Mouse (Mus musculus): Measurements from ENCODE around the gene Alpk1. TPM values are rescaled to one million over a fixed set of nuclear protein-coding genes. Genes with fewer than 3 reads are reported as not detected.

The Alpk1 gene
- polyA plus RNA-seq, 1 experiment: 1.8 TPM

DNA sequence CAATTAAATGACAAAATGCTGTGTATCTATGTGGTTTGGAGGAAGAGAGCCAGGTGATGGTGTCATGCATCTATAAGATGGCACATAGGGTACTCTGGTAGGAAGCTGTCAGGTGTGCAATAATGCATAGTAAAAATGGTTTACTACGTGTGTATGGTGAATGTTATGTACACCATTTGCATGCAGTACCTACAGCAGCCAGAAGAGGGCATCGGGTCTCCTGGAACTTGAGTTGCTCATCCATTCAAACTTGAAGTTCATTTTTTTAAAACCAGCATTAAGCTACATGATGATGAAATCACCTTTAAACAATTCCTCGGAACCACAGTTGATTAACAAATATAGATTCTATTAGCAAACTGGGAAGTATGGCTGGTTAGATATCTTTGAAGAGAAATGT is 38.9 kb downstream of the Alpk1 start:
- Histone ChIP-seq H3K4me1 (replicated peaks; ENCODE audit: control insufficient read depth, insufficient read depth, low read length) (no peaks in the 10 kb centered on the region), H3K4me3 (ENCODE audit: control insufficient read depth, insufficient read depth, low read length) (no peak overlapping the region), H3K27ac (ENCODE audit: control insufficient read depth, insufficient read depth, low read length) (no peak overlapping the region), H3K36me3 (ENCODE audit: control insufficient read depth, insufficient read depth, low read length) (no peaks in the 10 kb centered on the region), H3K27me3 (ENCODE audit: control insufficient read depth, insufficient read depth, low read length) (no peaks in the 10 kb centered on the region)
- TF ChIP-seq POLR2A (IDR thresholded peaks at IDR 0.05; ENCODE audit: control insufficient read depth, extremely low read depth, insufficient read depth, low read length, poor library complexity) (no peak), CTCF (IDR thresholded peaks at IDR 0.05; ENCODE audit: borderline replicate concordance, control insufficient read depth, extremely low read depth, insufficient read depth, low read length, poor library complexity) (no peak)
- 97% methylated on average over 3 of the region's 3 CpGs for WGBS
- no peak for DNase-seq

DNA sequence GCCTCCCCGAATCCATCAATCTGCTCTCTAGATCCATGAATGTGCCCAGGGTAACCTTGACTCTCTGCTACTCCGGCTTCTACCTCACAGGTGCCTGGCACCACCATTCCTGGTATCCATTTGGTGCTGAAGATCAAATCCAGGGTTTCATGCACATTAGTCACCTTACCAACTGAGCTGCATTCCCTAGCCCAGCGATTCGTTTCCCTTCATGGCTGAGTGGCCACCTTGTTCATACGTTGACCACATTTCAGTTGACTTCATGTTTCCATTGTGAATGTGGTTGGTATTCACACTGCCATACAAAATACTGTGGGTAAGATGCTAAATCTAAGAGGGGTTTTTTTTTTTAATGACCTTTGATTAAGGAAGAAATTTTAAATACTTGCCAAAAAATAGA is 42.5 kb downstream of the Alpk1 start:
- TF ChIP-seq CTCF (IDR thresholded peaks at IDR 0.05; ENCODE audit: borderline replicate concordance, control insufficient read depth, extremely low read depth, insufficient read depth, low read length, poor library complexity) (no peak), POLR2A (IDR thresholded peaks at IDR 0.05; ENCODE audit: control insufficient read depth, extremely low read depth, insufficient read depth, low read length, poor library complexity) (no peak)
- H3K27me3 ChIP-seq (ENCODE audit: control insufficient read depth, insufficient read depth, low read length): no peaks in the 10 kb centered on the region
- H3K27ac ChIP-seq (ENCODE audit: control insufficient read depth, insufficient read depth, low read length): no peak overlapping the region
- no peak overlapping the region for H3K4me3 ChIP-seq (ENCODE audit: control insufficient read depth, insufficient read depth, low read length)
- WGBS: 97% methylated on average over 5 of the region's 5 CpGs
- no peaks in the 10 kb centered on the region for H3K4me1 ChIP-seq (replicated peaks; ENCODE audit: control insufficient read depth, insufficient read depth, low read length)
- no peaks in the 10 kb centered on the region for H3K36me3 ChIP-seq (ENCODE audit: control insufficient read depth, insufficient read depth, low read length)
- DNase-seq: no peak

GRCm38 (mm10) chr3:127735395-127735794 is 44.9 kb downstream of the Alpk1 start:
- H3K36me3 ChIP-seq (ENCODE audit: control insufficient read depth, insufficient read depth, low read length): no peaks in the 10 kb centered on the region
- TF ChIP-seq POLR2A (IDR thresholded peaks at IDR 0.05; ENCODE audit: control insufficient read depth, extremely low read depth, insufficient read depth, low read length, poor library complexity) (no peak), CTCF (IDR thresholded peaks at IDR 0.05; ENCODE audit: borderline replicate concordance, control insufficient read depth, extremely low read depth, insufficient read depth, low read length, poor library complexity) (no peak)
- WGBS: 89% methylated on average over 3 of the region's 3 CpGs
- H3K27ac ChIP-seq (ENCODE audit: control insufficient read depth, insufficient read depth, low read length): no peak overlapping the region
- H3K4me3 ChIP-seq (ENCODE audit: control insufficient read depth, insufficient read depth, low read length): no peak overlapping the region
- H3K4me1 ChIP-seq (replicated peaks; ENCODE audit: control insufficient read depth, insufficient read depth, low read length): no peaks in the 10 kb centered on the region
- DNase-seq: no peak
- H3K27me3 ChIP-seq (ENCODE audit: control insufficient read depth, insufficient read depth, low read length): no peaks in the 10 kb centered on the region

DNA sequence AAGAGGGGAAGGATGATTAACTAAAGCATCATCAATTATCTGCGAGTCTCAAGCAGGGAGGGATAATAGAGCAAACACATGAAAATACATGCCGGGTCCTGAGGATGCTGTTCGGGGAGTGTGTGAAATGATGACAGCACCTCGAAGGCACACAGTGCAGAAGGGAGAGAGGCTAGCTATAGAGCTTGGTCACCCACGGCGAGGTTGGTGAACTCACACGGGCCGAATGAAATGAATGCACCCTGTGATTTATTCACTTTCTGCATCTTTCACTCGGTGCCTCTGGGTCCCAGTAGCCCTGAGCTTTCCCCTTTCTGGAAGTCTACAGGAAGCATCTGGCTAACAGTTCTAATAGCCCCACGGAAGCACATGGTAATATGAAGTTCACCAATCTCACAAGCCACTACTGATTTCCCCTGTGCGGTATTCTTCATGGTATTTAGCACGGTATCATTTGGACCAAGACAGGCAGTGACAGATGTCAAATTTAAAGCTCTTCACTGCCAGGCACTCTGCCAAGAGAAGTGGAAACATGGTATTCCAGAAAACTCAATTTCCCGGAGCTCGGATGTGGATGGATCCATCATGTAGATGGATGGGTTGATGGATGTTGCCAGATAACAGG is 50.7 kb downstream of the Alpk1 start:
- no peak for TF ChIP-seq POLR2A (IDR thresholded peaks at IDR 0.05; ENCODE audit: control insufficient read depth, extremely low read depth, insufficient read depth, low read length, poor library complexity)
- no peak for TF ChIP-seq CTCF (IDR thresholded peaks at IDR 0.05; ENCODE audit: borderline replicate concordance, control insufficient read depth, extremely low read depth, insufficient read depth, low read length, poor library complexity)
- Histone ChIP-seq H3K4me3 (ENCODE audit: control insufficient read depth, insufficient read depth, low read length) (no peak overlapping the region), H3K27me3 (ENCODE audit: control insufficient read depth, insufficient read depth, low read length) (no peaks in the 10 kb centered on the region), H3K4me1 (replicated peaks; ENCODE audit: control insufficient read depth, insufficient read depth, low read length) (no peaks in the 10 kb centered on the region), H3K27ac (ENCODE audit: control insufficient read depth, insufficient read depth, low read length) (no peak overlapping the region), H3K36me3 (ENCODE audit: control insufficient read depth, insufficient read depth, low read length) (no peaks in the 10 kb centered on the region)
- no peak for DNase-seq
- 91% methylated on average over 14 of the region's 14 CpGs for WGBS

GRCm38 (mm10) chr3:127728851-127729512 is 51.3 kb downstream of the Alpk1 start:
- no peak overlapping the region for H3K27ac ChIP-seq (ENCODE audit: control insufficient read depth, insufficient read depth, low read length)
- no peaks in the 10 kb centered on the region for H3K4me1 ChIP-seq (replicated peaks; ENCODE audit: control insufficient read depth, insufficient read depth, low read length)
- 98% methylated on average over 17 of the region's 17 CpGs for WGBS
- H3K27me3 ChIP-seq (ENCODE audit: control insufficient read depth, insufficient read depth, low read length): no peaks in the 10 kb centered on the region
- no peak for DNase-seq
- TF ChIP-seq POLR2A (IDR thresholded peaks at IDR 0.05; ENCODE audit: control insufficient read depth, extremely low read depth, insufficient read depth, low read length, poor library complexity): no peak
- TF ChIP-seq CTCF (IDR thresholded peaks at IDR 0.05; ENCODE audit: borderline replicate concordance, control insufficient read depth, extremely low read depth, insufficient read depth, low read length, poor library complexity): no peak
- no peak overlapping the region for H3K4me3 ChIP-seq (ENCODE audit: control insufficient read depth, insufficient read depth, low read length)
- H3K36me3 ChIP-seq (ENCODE audit: control insufficient read depth, insufficient read depth, low read length): no peaks in the 10 kb centered on the region

GRCm38 (mm10) chr3:127728046-127728445 is 52.3 kb downstream of the Alpk1 start:
- WGBS: 95% methylated on average over 9 of the region's 9 CpGs
- H3K4me3 ChIP-seq (ENCODE audit: control insufficient read depth, insufficient read depth, low read length): no peak overlapping the region
- H3K27me3 ChIP-seq (ENCODE audit: control insufficient read depth, insufficient read depth, low read length): no peaks in the 10 kb centered on the region
- no peak overlapping the region for H3K27ac ChIP-seq (ENCODE audit: control insufficient read depth, insufficient read depth, low read length)
- H3K4me1 ChIP-seq (replicated peaks; ENCODE audit: control insufficient read depth, insufficient read depth, low read length): no peaks in the 10 kb centered on the region
- DNase-seq: no peak
- TF ChIP-seq POLR2A (IDR thresholded peaks at IDR 0.05; ENCODE audit: control insufficient read depth, extremely low read depth, insufficient read depth, low read length, poor library complexity) (no peak), CTCF (IDR thresholded peaks at IDR 0.05; ENCODE audit: borderline replicate concordance, control insufficient read depth, extremely low read depth, insufficient read depth, low read length, poor library complexity) (no peak)
- H3K36me3 ChIP-seq (ENCODE audit: control insufficient read depth, insufficient read depth, low read length): no peaks in the 10 kb centered on the region
